Mouse (Mus musculus) limb, embryonic 12.5 days (tissue): ENCODE measurements around the gene Gm7929. TPM values are rescaled to one million over a fixed set of nuclear protein-coding genes. Genes with fewer than 3 reads are reported as not detected.
"Not testable (repeated sequence)": the region's sequence is repeated elsewhere in the genome, so short reads cannot be mapped to it uniquely, and the experiment has no call there.

Source experiments
- ATAC-seq: fragments of 200-750 bp; cut with Nextera tagmentation; 2 replicates; pipeline ENCODE4 v1.8.0; 2017; ENCODE audit warnings: low read depth, moderate TSS enrichment; ENCODE audit not compliant: insufficient number of reproducible peaks, insufficient read depth, low FRiP score, low TSS enrichment
- H3K27ac ChIP-seq: fragments of 300-500 bp; sonication (generic); 2 replicates; pipeline ENCODE4 v1.5.1; 2016; ENCODE audit warnings: mild to moderate bottlenecking, moderate library complexity
- H3K27me3 ChIP-seq: fragments of 300-500 bp; sonication (generic); 2 replicates; pipeline ENCODE4 v1.6.1; 2016; ENCODE audit warnings: mild to moderate bottlenecking, moderate library complexity
- H3K36me3 ChIP-seq: fragments of 300-500 bp; sonication (generic); 2 replicates; pipeline ENCODE4 v1.6.1; 2016; ENCODE audit warnings: mild to moderate bottlenecking, moderate library complexity
- H3K4me1 ChIP-seq: fragments of 300-500 bp; sonication (generic); replicated peaks from 2 replicates; pipeline ENCODE4 v1.6.1; 2016
- H3K4me2 ChIP-seq: fragments of 300-500 bp; sonication (generic); 2 replicates; pipeline ENCODE4 v1.6.1; 2016; ENCODE audit warnings: mild to moderate bottlenecking, moderate library complexity
- H3K4me3 ChIP-seq: fragments of 300-500 bp; sonication (generic); replicated peaks from 2 replicates; pipeline ENCODE4 v1.5.1; 2016; ENCODE audit warnings: mild to moderate bottlenecking
- H3K9ac ChIP-seq: fragments of 300-500 bp; sonication (generic); replicated peaks from 2 replicates; pipeline ENCODE4 v1.6.1; 2016; ENCODE audit warnings: mild to moderate bottlenecking, moderate library complexity
- H3K9me3 ChIP-seq: fragments of 300-500 bp; sonication (generic); 2 replicates; pipeline ENCODE4 v1.6.1; 2016; ENCODE audit warnings: mild to moderate bottlenecking, moderate library complexity
- WGBS: fragments of 180-500 bp; shearing (Covaris S2); methylation state at CpG from one replicate; pipeline ENCODE4 v1.1.7; 2016; 5-methylcytosine and 5-hydroxymethylcytosine counted together
- polyA plus RNA-seq: library from polyadenylated mRNA; unstranded; fragments of >200 nt; fragmentation: Nextera tagmentation; extraction: Ambion mirVana; gene quantifications from 2 replicates; pipeline ENCODE4 v1.2.1, GENCODE M21; 2016

Gene Gm7929
- not detected in 2 replicates for polyA plus RNA-seq

GRCm38 (mm10) chr14:41750514-41750913, at the start of gene Gm7929:
TSS of gene Gm7929 (minus strand) at chr14:41750614.
- not testable (repeated sequence) for H3K27me3 ChIP-seq, H3K36me3 ChIP-seq, H3K9ac ChIP-seq, H3K4me1 ChIP-seq, ATAC-seq, H3K27ac ChIP-seq, H3K9me3 ChIP-seq, H3K4me2 ChIP-seq, H3K4me3 ChIP-seq
- 94% methylated on average over 1 of the region's 1 CpGs for WGBS

GRCm38 (mm10) chr14:41772341-41772740, 21.9 kb upstream of the Gm7929 start, which contains the start of gene Gm47189:
TSS of gene Gm47189 (minus strand) at chr14:41772441.
- not testable (repeated sequence) for H3K4me3 ChIP-seq, ATAC-seq, H3K9me3 ChIP-seq, H3K36me3 ChIP-seq, H3K4me1 ChIP-seq, H3K4me2 ChIP-seq, H3K27me3 ChIP-seq, H3K9ac ChIP-seq, H3K27ac ChIP-seq

- 85% methylated on average over 3 of the region's 3 CpGs for WGBS
- H3K27ac ChIP-seq, H3K9ac ChIP-seq, ATAC-seq, H3K4me2 ChIP-seq, H3K4me3 ChIP-seq, H3K9me3 ChIP-seq, H3K36me3 ChIP-seq, H3K27me3 ChIP-seq, H3K4me1 ChIP-seq: not testable (repeated sequence)
Observed at GRCm38 (mm10) chr14:41755931-41756330, 5.5 kb upstream of the Gm7929 start.

GRCm38 (mm10) chr14:41723437-41723836, 27.0 kb downstream of the Gm7929 start:
- WGBS: 74% methylated on average over 17 of the region's 17 CpGs

DNA sequence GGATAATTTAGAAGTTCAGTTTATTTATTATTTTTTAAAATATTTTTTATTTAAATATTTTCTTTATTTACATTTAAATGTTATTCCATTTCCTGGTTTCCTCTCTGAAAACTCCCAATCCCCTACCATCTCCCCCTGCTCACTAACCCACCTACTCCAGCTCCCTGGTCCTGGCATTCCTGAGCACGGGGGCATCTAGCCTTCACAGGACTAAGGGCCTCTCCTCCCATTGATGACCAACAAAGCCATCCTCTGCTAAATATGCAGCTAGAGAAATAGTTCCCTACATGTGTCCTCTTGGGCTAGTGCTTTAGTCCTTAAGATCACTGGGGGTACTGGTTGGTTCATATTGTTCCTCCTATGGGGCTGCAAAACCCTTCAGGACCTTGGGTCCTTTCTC, 33.2 kb downstream of the Gm7929 start:
- not testable (repeated sequence) for ATAC-seq, H3K4me2 ChIP-seq, H3K9me3 ChIP-seq, H3K27me3 ChIP-seq, H3K27ac ChIP-seq, H3K4me1 ChIP-seq, H3K4me3 ChIP-seq, H3K36me3 ChIP-seq, H3K9ac ChIP-seq
- WGBS: 87% methylated on average over 1 of the region's 1 CpGs

More at GRCm38 (mm10) chr14:41723437-41723836, 27.0 kb downstream of the Gm7929 start:
- not testable (repeated sequence) for H3K9me3 ChIP-seq, H3K4me1 ChIP-seq, ATAC-seq, H3K27me3 ChIP-seq, H3K4me3 ChIP-seq, H3K4me2 ChIP-seq, H3K27ac ChIP-seq, H3K36me3 ChIP-seq, H3K9ac ChIP-seq

GRCm38 (mm10) chr14:41701785-41702184, 48.6 kb downstream of the Gm7929 start, which contains the start of gene Gm8068:
TSS of gene Gm8068 (minus strand) at chr14:41701885.
- H3K9ac ChIP-seq, ATAC-seq, H3K9me3 ChIP-seq, H3K4me3 ChIP-seq, H3K27ac ChIP-seq, H3K27me3 ChIP-seq, H3K4me2 ChIP-seq, H3K36me3 ChIP-seq, H3K4me1 ChIP-seq: not testable (repeated sequence)
- no CpG with 5 or more reads among the region's 3 CpGs for WGBS

Other genes starting within 250 kb of the Gm7929 start
- not detected in 2 replicates for gene Gm7970, start 195.0 kb downstream of the Gm7929 start, polyA plus RNA-seq
- gene 1700049E17Rik2, start 177.4 kb downstream of the Gm7929 start, polyA plus RNA-seq: not detected in 2 replicates
- gene Gm3072, start 126.0 kb downstream of the Gm7929 start, polyA plus RNA-seq: not detected in 2 replicates
- not detected in 2 replicates for gene Gm3676, start 104.1 kb downstream of the Gm7929 start, polyA plus RNA-seq
- gene Gm8068, start 48.7 kb downstream of the Gm7929 start, polyA plus RNA-seq: not detected in 2 replicates
- gene Gm47189, start 21.8 kb upstream of the Gm7929 start, polyA plus RNA-seq: not detected in 2 replicates
- not detected in 2 replicates for gene Gm7980, start 156.7 kb upstream of the Gm7929 start, polyA plus RNA-seq
- not detected in 2 replicates for gene 1700049E17Rik1, start 174.3 kb upstream of the Gm7929 start, polyA plus RNA-seq
- gene 1700024B05Rik, start 193.4 kb upstream of the Gm7929 start, polyA plus RNA-seq: not detected in 2 replicates
- gene Gm6401, start 217.3 kb upstream of the Gm7929 start, polyA plus RNA-seq: not detected in 2 replicates
- not detected in 2 replicates for gene Gm3543, start 232.7 kb upstream of the Gm7929 start, polyA plus RNA-seq